Mouse (Mus musculus) stomach, postnatal 0 days (tissue): Measurements from ENCODE around the gene Slc39a1. TPM values are rescaled to one million over a fixed set of nuclear protein-coding genes. Genes with fewer than 3 reads are reported as not detected.

ENCODE experiments used
- ATAC-seq: fragments of 200-750 bp; cut with Nextera tagmentation; 2 replicates; pipeline ENCODE4 v1.8.0; 2017; ENCODE audit not compliant: low FRiP score, low TSS enrichment
- DNase-seq: peaks from one replicate; pipeline ENCODE4 v3.0.0-alpha.2; 2016; ENCODE audit warnings: low spot score
- H3K27ac ChIP-seq: fragments of 300-500 bp; sonication (generic); replicated peaks from 2 replicates; pipeline ENCODE4 v1.5.1; 2014; ENCODE audit warnings: mild to moderate bottlenecking, control low read depth
- H3K27me3 ChIP-seq: fragments of 300-500 bp; sonication (generic); 2 replicates; pipeline ENCODE4 v1.6.1; 2014; ENCODE audit warnings: low read length; ENCODE audit not compliant: control insufficient read depth, insufficient read depth
- H3K36me3 ChIP-seq: fragments of 300-500 bp; sonication (generic); 2 replicates; pipeline ENCODE4 v1.6.1; 2014; ENCODE audit warnings: low read length, mixed read lengths; ENCODE audit not compliant: control insufficient read depth, insufficient read depth
- H3K4me1 ChIP-seq: fragments of 300-500 bp; sonication (generic); replicated peaks from 2 replicates; pipeline ENCODE4 v1.6.1; 2014; ENCODE audit warnings: antibody characterized with exemption; ENCODE audit not compliant: control insufficient read depth, insufficient read depth
- H3K4me2 ChIP-seq: fragments of 300-500 bp; sonication (generic); replicated peaks from 2 replicates; pipeline ENCODE4 v1.6.1; 2014; ENCODE audit warnings: low read depth, mild to moderate bottlenecking, control low read depth, moderate library complexity
- H3K4me3 ChIP-seq: fragments of 300-500 bp; sonication (generic); 2 replicates; pipeline ENCODE4 v1.5.1; 2014; ENCODE audit warnings: low read depth, low read length, control low read depth
- H3K9ac ChIP-seq: fragments of 300-500 bp; sonication (generic); 2 replicates; pipeline ENCODE4 v1.6.1; 2014; ENCODE audit warnings: mild to moderate bottlenecking, low read length, control low read depth, mixed read lengths
- H3K9me3 ChIP-seq: fragments of 300-500 bp; sonication (generic); 2 replicates; pipeline ENCODE4 v1.6.1; 2016; ENCODE audit warnings: low read length; ENCODE audit not compliant: control insufficient read depth
- CTCF ChIP-seq: IDR thresholded peaks from 2 replicates; pipeline ENCODE4 v1.5.1; 2016; ENCODE audit warnings: antibody characterized with exemption, low read depth, mild to moderate bottlenecking, moderate library complexity
- EP300 ChIP-seq: optimal IDR thresholded peaks from 2 replicates; pipeline ENCODE3; 2016; ENCODE audit warnings: antibody characterized with exemption
- WGBS: fragments of 180-500 bp; shearing (Covaris S2); extraction: QIAGEN DNeasy Blood & Tissue Kit; methylation state at CpG from one replicate; pipeline ENCODE4 v1.1.7; 2014; 5-methylcytosine and 5-hydroxymethylcytosine counted together
- polyA plus RNA-seq: library from polyadenylated mRNA; unstranded; fragments of >200 nt; fragmentation: Nextera tagmentation; extraction: Ambion mirVana; gene quantifications from 2 replicates; pipeline ENCODE4 v1.2.1, GENCODE M21; 2015

Gene Slc39a1
- polyA plus RNA-seq, 1 experiment from 2014 or later: 102 TPM

DNA sequence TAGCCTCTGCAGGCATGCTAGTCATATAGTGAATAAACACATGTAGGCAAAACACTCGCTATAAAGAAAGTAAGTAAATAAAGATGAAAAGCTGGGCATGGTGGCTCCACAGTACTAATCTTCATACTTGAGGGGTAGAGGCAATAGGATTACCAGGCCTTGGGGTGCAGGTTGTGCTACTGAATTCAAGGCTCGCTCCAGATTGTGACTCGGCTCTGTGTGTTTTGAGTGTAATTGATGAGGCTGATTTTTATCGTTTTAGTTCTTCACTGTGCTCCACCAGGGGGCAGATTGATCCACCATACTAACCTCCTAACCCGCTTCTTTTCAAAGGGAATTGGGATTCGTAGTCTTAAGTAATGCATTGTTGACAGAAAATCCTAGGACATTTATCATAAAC lies 27.9 kb upstream of the Slc39a1 start:
- peak; percentile 62 for ATAC-seq

DNA sequence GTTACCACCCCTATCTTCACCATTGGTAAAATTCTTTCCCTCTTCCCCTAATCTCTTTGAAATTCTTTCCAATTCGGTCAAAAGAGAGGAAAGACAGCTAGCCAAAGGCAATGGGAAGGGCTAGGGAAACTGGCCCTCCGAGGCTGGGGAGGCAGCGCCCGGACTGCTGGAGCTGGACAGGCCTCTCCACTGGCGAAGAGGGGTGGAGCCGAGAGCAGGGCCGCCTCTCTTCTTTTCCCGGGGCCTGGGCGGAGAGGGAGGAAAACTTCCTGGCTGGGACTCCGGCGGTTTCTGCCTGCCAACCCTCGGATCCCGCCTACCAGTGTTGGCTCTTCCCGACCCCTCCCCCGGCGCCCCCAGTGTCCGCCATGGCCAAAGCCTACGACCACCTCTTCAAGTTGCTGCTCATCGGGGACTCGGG lies 27.4 kb upstream of the Slc39a1 start:
- Histone ChIP-seq H3K4me1 (no peaks in the 10 kb centered on the region), H3K4me3 (peak overlapping the region; percentile 54), H3K4me2 (peak overlapping the region; percentile 78), H3K27me3 (no peaks in the 10 kb centered on the region), H3K9me3 (no peaks in the 10 kb centered on the region), H3K27ac (peak overlapping the region; percentile 88), H3K36me3 (no peaks in the 10 kb centered on the region), H3K9ac (peak overlapping the region; percentile 74)
- TF ChIP-seq CTCF (no peak), EP300 (no peak)
- DNase-seq (peak; percentile 84), ATAC-seq (peak; percentile 86)
- WGBS: 0% methylated on average over 19 of the region's 20 CpGs

More for the DNA sequence above, 27.9 kb upstream of the Slc39a1 start:
- Histone ChIP-seq H3K27me3 (no peaks in the 10 kb centered on the region), H3K4me3 (peak overlapping the region; percentile 54), H3K9me3 (no peaks in the 10 kb centered on the region), H3K27ac (peak overlapping the region; percentile 88), H3K4me2 (peak overlapping the region; percentile 78), H3K4me1 (no peaks in the 10 kb centered on the region), H3K36me3 (no peaks in the 10 kb centered on the region), H3K9ac (peak overlapping the region; percentile 74)
- WGBS: 7% methylated on average over 6 of the region's 6 CpGs
- DNase-seq: peak; percentile 41
- TF ChIP-seq EP300 (no peak), CTCF (peak; percentile 84)

DNA sequence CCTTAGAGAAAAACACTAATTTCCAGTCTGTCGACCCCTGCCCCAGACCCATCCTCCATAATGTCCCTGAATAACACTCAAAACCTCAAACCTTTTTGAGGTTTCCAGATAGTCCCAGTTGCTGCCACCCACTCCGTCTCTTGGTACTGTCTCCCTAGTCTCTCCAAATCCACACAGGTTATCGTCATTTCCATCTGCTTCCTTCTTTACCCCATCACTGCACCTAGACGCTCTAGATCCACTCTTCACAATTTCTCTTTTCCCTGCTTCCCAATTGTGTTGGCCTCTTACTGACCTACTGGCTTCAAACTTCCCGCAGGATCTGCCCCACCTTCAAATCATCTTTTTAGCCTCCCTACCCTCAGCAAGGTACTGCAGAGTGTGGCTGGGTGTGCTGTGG lies 26.8 kb upstream of the Slc39a1 start:
- H3K9me3 ChIP-seq: no peaks in the 10 kb centered on the region
- H3K27me3 ChIP-seq: no peaks in the 10 kb centered on the region
- ATAC-seq: no peak
- 13% methylated on average over 5 of the region's 5 CpGs for WGBS
- no peak for DNase-seq
- no peaks in the 10 kb centered on the region for H3K36me3 ChIP-seq
- peak overlapping the region; percentile 78 for H3K4me2 ChIP-seq
- TF ChIP-seq EP300: no peak
- no peaks in the 10 kb centered on the region for H3K4me1 ChIP-seq
- H3K27ac ChIP-seq: peak overlapping the region; percentile 13; the same call in 1 of the 2 replicates
- H3K9ac ChIP-seq: peak overlapping the region; percentile 74
- H3K4me3 ChIP-seq: peak overlapping the region; percentile 54

DNA sequence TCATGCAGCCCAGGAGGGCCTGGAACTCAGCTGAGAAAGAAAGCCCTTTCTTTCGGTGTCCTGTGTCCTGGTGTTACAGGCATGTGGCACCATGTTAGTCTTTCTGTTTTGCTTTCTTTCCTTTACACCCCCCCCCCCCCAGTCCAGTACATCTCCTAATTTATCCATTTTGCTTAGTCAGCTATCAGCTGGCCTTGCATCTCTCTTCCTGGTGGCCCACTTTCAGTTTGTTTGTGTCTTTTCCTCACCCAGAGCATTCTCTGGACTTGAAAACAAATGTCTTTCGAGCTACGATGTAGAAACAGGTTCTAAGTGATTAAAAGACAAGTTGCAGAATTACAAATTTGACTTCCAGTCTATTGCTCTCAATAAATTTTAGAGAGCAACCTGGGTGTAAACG lies 25.5 kb upstream of the Slc39a1 start:
- H3K9ac ChIP-seq: no peak overlapping the region
- H3K4me1 ChIP-seq: no peaks in the 10 kb centered on the region
- H3K4me3 ChIP-seq: no peak overlapping the region
- no peak overlapping the region for H3K27ac ChIP-seq
- no peak for TF ChIP-seq EP300
- TF ChIP-seq CTCF: no peak
- H3K4me2 ChIP-seq: no peak overlapping the region
- no peaks in the 10 kb centered on the region for H3K9me3 ChIP-seq
- H3K36me3 ChIP-seq: no peaks in the 10 kb centered on the region
- no peak for DNase-seq
- no peaks in the 10 kb centered on the region for H3K27me3 ChIP-seq
- no peak for ATAC-seq
- WGBS: 85% methylated on average over 4 of the region's 4 CpGs

DNA sequence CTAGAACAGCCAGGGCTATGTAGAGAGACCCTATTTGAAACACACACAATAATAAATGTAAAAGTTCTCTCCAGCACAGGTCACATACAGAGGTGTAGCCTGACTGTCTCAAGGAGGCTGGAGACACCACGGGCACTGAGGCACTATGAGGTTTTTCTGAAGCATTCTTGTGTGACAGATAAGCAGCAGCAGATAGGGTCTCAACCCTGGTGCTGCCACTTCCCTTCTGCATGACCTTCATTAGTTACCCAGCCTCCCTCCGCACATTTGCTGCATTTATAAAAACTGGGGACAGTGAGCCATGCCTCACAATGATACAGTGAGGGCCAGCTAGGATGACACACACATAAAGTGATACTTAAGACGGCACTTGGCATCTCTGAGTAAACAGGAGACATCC lies 25.0 kb upstream of the Slc39a1 start:
- DNase-seq: no peak
- no peak overlapping the region for H3K9ac ChIP-seq
- no peaks in the 10 kb centered on the region for H3K27me3 ChIP-seq
- H3K4me1 ChIP-seq: no peaks in the 10 kb centered on the region
- no peak for TF ChIP-seq EP300
- TF ChIP-seq CTCF: no peak
- H3K36me3 ChIP-seq: no peaks in the 10 kb centered on the region
- 72% methylated on average over 3 of the region's 3 CpGs for WGBS
- no peak overlapping the region for H3K27ac ChIP-seq
- no peak for ATAC-seq
- H3K4me3 ChIP-seq: no peak overlapping the region
- no peak overlapping the region for H3K4me2 ChIP-seq
- no peaks in the 10 kb centered on the region for H3K9me3 ChIP-seq

DNA sequence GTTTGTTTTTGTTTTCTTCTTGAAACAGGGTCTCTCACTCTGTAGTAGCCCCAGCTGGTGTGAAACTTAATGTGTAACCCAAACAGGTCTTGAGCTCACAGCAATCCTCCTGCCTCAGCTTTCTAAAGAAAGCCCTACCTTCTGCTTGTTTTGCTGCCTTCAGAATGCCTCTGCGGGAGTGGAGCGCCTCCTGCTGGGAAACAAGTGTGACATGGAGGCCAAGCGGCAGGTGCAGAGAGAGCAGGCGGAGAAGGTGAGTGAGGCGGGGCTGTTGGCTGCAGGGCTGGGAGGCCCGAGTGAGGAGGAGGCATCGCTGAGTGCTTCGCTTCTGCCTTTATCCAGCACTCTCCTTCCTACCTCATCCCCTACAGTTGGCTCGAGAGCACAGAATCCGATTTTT lies 23.6 kb upstream of the Slc39a1 start:
- H3K9ac ChIP-seq: no peak overlapping the region
- DNase-seq (no peak), ATAC-seq (no peak)
- H3K4me3 ChIP-seq: no peak overlapping the region
- 77% methylated on average over 10 of the region's 10 CpGs for WGBS
- peak; percentile 34; the same call in 1 of the 2 replicates for TF ChIP-seq CTCF
- no peak for TF ChIP-seq EP300
- no peak overlapping the region for H3K4me2 ChIP-seq
- no peaks in the 10 kb centered on the region for H3K27me3 ChIP-seq
- no peak overlapping the region for H3K27ac ChIP-seq
- H3K9me3 ChIP-seq: no peaks in the 10 kb centered on the region
- no peaks in the 10 kb centered on the region for H3K36me3 ChIP-seq
- H3K4me1 ChIP-seq: no peaks in the 10 kb centered on the region
